Mouse (Mus musculus): ENCODE measurements around the gene Rbms3.

Gene Rbms3

GRCm38 (mm10) chr9:116948211-116948610, 681.5 kb downstream of the Rbms3 start:
- no peak for DNase-seq

- no peak for DNase-seq
Observed at GRCm38 (mm10) chr9:116947369-116947768, 682.3 kb downstream of the Rbms3 start.

- DNase-seq, result no peak
Observed at GRCm38 (mm10) chr9:116946787-116947186, 682.9 kb downstream of the Rbms3 start.

- no peak for DNase-seq
Observed at GRCm38 (mm10) chr9:116945689-116946088, 684.0 kb downstream of the Rbms3 start.

- no peak for DNase-seq
Observed at GRCm38 (mm10) chr9:116943902-116944301, 685.8 kb downstream of the Rbms3 start.

- DNase-seq, result no peak
Observed at GRCm38 (mm10) chr9:116941116-116941515, 688.6 kb downstream of the Rbms3 start.

GRCm38 (mm10) chr9:116940693-116941092, 689.0 kb downstream of the Rbms3 start:
- DNase-seq, result no peak

GRCm38 (mm10) chr9:116928338-116928737, 701.4 kb downstream of the Rbms3 start:
- no peak for DNase-seq

GRCm38 (mm10) chr9:116923151-116923550, 706.6 kb downstream of the Rbms3 start:
- DNase-seq, result no peak

- no peak for DNase-seq
Observed at GRCm38 (mm10) chr9:116922561-116922960, 707.2 kb downstream of the Rbms3 start.

- no peak for DNase-seq
Observed at GRCm38 (mm10) chr9:116919441-116920019, 710.2 kb downstream of the Rbms3 start.

- no peak for DNase-seq
Observed at GRCm38 (mm10) chr9:116912493-116912847, 717.2 kb downstream of the Rbms3 start.

- no peak for DNase-seq
Observed at GRCm38 (mm10) chr9:116911781-116912492, 717.8 kb downstream of the Rbms3 start.

GRCm38 (mm10) chr9:116909511-116909910, 720.2 kb downstream of the Rbms3 start:
- DNase-seq, result no peak

GRCm38 (mm10) chr9:116906955-116907354, 722.8 kb downstream of the Rbms3 start:
- DNase-seq, result peak; percentile 14

- DNase-seq, result no peak
Observed at GRCm38 (mm10) chr9:116905646-116906045, 724.1 kb downstream of the Rbms3 start.

GRCm38 (mm10) chr9:116903304-116903993, 726.3 kb downstream of the Rbms3 start:
- no peak for DNase-seq

GRCm38 (mm10) chr9:116899403-116899802, 730.3 kb downstream of the Rbms3 start:
- no peak for DNase-seq

GRCm38 (mm10) chr9:116886973-116887680, 742.6 kb downstream of the Rbms3 start:
- no peak for DNase-seq

- DNase-seq, result no peak
Observed at GRCm38 (mm10) chr9:116885617-116886016, 744.1 kb downstream of the Rbms3 start.

GRCm38 (mm10) chr9:116880503-116880902, 749.2 kb downstream of the Rbms3 start:
- DNase-seq, result no peak

GRCm38 (mm10) chr9:116879600-116880457, 749.9 kb downstream of the Rbms3 start:
- DNase-seq, result no peak

- no peak for DNase-seq
Observed at GRCm38 (mm10) chr9:116876786-116877185, 752.9 kb downstream of the Rbms3 start.
